Mouse (Mus musculus) right cerebral cortex, postnatal 4 days (tissue): ENCODE measurements around the gene Trim8.
A peak's percentile ranks its signal among the peaks of the same experiment; 100 is the strongest.

Experiments
- DNase-seq: peaks from one replicate; pipeline ENCODE4 v3.0.0-alpha.2; 2022

Gene Trim8

GRCm38 (mm10) chr19:46480624-46481345, 20.7 kb upstream of the Trim8 start:
- DNase-seq: no peak

DNA sequence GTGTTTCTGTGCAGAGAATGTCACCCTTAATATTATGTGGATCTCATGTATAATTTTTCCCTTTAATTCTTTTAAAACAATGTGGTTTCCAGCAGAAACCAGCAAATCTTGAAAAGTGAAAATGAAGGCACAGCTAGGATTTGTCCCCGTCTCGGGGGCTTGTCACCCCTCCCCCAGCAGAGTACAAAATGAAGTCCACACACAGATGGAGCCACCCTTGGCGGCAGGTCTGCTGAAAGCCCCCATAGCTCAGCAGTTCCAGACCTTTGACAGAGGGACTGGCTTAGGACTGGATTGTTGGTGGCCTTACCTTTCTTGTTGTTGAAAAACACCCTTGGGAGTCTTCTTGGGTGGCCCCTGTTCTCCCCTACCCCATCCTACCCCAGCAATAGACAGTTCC, 20.1 kb upstream of the Trim8 start:
- no peak for DNase-seq

GRCm38 (mm10) chr19:46481756-46482155, 19.7 kb upstream of the Trim8 start:
- no peak for DNase-seq

- no peak for DNase-seq
Measured at GRCm38 (mm10) chr19:46482896-46483516, 18.5 kb upstream of the Trim8 start.

DNA sequence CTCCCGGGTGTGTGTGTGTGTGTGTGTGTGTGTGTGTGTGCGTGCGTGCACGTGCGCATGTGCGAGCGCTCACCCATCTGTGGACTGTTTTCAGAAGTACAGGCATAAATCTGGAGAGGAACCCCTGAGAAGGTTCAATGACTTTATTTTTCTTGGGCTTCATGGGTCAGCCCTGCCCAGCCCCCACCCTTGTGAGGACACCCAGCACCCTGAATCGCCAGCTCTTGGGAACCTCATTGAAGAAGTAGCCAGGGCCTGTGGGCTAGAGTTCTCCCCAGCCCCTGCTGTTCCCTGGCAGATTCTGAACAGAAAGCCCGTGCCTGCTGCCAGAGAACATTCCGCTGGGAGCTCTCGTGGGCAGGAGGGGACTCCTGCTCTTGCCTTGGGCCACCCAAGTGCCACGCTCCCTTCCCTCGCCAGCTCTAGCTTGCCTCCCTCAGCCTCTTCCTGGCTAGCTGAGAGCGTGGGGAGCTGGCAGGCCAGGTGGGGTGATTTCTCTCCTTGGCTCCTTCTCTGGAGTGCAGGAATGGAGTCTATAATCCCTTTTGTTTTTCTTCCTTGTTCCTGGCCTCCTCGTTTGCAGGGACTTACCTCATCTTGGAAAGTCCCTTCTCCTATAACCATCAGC, 17.7 kb upstream of the Trim8 start:
- DNase-seq: no peak

DNA sequence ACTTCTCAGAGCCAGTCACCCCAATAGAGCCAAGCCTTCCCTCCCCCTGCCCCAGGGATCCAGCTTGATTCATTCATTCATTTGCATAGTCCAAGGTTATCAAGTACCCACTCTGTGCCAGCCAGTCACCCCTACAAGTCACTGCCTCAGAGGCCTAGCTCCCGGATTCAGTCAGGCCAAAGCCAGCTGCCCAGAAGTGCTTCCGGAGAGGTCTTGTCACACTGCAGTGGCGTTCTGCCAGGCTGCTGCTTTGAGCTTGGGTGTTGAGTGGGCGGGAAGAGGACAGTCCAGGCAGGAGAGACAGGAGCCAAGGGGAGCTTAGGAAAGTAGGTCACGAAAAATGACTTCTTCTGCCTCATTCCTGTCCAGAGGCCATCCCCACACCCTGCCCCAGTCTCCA, 17.0 kb upstream of the Trim8 start:
- DNase-seq: no peak

DNA sequence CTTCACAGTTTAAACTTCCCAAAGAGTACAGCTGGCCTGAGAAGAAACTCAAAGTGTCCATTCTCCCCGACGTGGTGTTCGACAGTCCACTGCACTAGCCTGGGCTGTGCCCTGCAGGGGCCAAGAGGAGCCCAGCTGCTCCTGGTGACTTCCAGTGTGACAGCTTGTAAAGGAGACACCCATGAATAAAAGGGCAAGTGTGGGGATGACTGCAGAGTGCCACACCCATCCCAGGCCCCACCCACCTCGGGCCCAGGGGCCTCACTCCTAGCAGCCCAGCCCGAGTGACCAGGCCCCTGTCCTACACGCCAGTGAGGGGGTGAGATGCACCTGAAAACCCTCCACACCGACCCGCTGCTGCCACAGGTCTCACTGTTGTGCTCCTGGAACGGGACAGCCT, 15.7 kb upstream of the Trim8 start:
- DNase-seq: no peak

GRCm38 (mm10) chr19:46486709-46487108, 14.8 kb upstream of the Trim8 start:
- DNase-seq: no peak

GRCm38 (mm10) chr19:46489448-46489847, 12.1 kb upstream of the Trim8 start:
- no peak for DNase-seq

DNA sequence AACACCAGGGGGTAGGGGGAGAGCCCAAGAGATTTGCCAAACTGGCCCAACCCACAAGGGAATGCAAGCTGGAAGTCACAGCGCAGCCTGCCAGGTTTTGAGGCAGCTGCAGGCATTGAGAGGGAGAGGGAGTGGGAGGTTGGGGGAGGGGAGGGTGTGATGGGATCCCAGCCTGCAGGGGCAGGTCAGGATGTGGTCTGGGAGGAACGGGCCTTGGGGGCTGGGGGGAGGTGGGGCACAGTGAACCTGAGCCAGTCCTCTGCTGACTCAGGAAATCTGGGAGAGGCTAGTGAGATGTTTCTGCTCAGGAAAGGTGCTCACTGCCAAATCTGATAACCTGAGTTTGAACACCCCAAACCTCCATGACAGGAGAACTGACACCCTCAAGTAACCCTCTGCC, 10.9 kb upstream of the Trim8 start:
- no peak for DNase-seq

- DNase-seq: no peak
Measured at GRCm38 (mm10) chr19:46495136-46495535, 6.4 kb upstream of the Trim8 start.

DNA sequence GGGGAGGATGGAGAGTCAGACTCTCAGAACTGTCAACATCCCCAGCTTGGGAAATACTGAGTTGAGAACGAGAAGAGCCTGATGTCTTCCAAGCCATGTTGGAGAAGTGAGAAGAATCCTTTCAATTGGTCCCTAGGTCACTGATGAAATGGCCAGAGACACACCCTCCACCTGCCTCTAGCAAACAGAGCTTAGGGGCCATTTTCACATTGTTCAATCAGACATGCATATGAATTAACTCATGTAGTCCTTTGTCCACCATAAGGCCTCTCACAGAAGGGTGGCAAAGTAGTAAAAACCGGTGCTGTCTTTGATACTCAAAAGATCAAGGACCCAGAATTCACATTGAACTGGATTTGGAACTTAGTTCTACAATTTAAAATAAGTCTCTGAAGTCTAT, 4.3 kb upstream of the Trim8 start:
- no peak for DNase-seq

- DNase-seq: no peak
Measured at GRCm38 (mm10) chr19:46499539-46499835, 2.0 kb upstream of the Trim8 start.

DNA sequence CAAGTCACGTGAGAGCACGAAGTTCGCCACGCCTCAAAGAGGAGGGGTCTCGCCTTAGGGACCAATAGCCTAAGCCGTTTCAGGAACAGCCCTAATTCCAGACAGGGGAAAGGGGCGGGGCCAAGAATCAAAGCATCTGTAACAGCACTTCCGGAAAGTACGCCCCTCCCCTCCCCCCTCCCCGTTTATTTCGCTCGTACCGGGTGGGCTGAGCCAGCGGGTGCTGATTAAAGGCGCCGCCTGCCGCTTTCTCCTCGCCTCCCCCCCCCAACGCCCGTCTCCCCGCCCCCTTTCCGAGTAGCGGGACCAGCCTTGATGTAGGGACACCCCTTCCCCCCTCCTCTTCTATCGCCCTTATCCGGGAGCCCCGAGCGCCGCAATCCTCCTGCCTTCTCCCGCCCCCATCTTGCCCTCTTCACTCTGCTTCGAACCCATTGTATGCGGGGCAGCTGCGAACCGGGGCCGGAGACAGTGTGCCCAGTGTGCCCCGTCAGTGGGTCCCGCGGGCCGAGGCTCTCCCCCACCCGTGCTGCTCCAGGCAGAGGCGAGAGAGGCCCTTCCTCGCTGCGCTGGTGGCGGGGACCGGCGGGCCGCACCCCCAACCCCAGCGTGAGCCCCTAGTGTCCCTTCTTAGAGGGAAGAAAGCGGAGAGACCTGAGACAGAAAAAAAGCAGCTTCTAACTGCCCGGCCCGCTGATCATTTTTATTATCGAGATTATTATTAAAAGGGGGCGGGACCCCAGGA, 1.5 kb upstream of the Trim8 start:
- peak; percentile 93 for DNase-seq

- peak; percentile 69 for DNase-seq
Measured at GRCm38 (mm10) chr19:46500581-46501341, 741 bp upstream of the Trim8 start.

DNA sequence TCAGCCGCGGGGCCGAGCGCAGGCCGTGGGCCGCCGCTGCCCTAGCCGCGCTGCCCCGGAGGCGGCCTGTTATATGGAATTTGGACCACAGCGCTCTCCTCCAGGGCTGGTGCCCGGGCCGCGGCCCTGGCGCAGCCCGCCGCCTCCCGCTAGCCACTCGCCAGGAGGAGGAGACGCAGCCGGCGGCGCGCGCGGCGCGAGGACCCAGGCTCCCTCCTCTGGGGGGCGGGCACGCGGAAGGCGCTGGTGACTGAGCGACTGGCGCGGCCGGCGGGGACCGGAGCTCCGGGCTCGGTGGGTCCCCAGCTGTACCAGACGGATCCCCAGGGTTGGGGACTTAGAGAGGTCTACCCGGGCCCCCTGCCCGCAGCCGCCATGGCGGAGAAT, 560 bp downstream of the Trim8 start:
- DNase-seq: peak; percentile 74

DNA sequence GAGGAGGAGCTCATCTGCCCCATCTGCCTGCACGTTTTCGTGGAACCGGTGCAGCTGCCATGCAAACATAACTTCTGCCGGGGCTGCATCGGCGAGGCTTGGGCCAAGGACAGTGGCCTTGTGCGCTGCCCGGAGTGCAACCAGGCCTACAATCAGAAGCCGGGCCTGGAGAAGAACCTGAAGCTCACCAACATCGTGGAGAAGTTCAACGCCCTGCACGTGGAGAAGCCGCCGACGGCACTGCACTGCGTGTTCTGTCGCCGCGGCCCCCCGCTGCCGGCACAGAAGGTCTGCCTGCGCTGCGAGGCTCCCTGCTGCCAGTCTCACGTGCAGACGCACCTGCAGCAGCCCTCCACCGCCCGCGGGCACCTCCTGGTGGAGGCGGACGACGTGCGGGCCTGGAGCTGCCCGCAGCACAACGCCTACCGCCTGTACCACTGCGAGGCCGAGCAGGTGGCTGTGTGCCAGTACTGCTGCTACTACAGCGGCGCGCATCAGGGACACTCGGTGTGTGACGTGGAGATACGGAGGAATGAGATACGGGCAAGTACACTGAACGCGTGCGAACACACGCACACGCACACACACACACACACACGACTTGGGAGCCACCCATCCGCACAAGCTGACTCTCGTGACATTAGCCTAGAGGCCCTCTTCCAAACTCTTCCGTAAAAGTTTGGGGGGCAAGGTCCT, 1.1 kb downstream of the Trim8 start:
- DNase-seq: peak; percentile 83

GRCm38 (mm10) chr19:46503351-46504084, 2.0 kb downstream of the Trim8 start:
- DNase-seq: no peak

DNA sequence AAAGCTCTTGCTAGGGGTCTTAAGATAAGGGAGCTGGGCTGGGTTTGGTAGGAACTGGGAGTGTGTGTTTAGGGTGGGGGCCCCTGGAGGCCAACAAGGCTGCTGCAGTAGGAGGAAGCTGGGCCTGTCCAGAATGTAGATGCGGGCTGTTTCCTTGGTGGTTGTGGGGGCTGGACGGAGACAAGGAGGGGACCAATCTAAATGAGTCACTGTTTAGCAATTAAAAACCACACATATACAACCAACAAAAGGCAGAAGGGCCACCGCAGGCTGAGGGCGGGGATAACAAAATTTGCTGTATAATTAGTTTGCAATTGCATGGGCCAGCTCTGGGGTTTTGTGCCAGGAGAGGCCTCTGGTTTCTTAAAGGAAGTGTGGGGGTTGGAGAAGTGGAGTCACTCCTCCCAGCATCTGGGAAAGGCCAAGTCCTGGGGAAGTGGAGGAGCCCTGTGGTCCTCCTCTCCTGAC, 2.6 kb downstream of the Trim8 start:
- DNase-seq: no peak

GRCm38 (mm10) chr19:46504822-46505417, 3.4 kb downstream of the Trim8 start:
- no peak for DNase-seq
